Mouse (Mus musculus) intestine, embryonic 14.5 days (tissue): ENCODE data around the gene Hip1r. TPM values are rescaled to one million over a fixed set of nuclear protein-coding genes. Genes with fewer than 3 reads are reported as not detected.

Source experiments
- ATAC-seq: fragments of 200-750 bp; cut with Nextera tagmentation; replicated peaks from 2 replicates; pipeline ENCODE4 v1.8.0; 2017; ENCODE audit warnings: low read depth, moderate number of reproducible peaks, moderate TSS enrichment, moderate library complexity; ENCODE audit not compliant: low FRiP score, low TSS enrichment
- DNase-seq: peaks from one replicate; pipeline ENCODE4 v3.0.0-alpha.2; 2018; ENCODE audit warnings: low spot score
- H3K27ac ChIP-seq: fragments of 300-500 bp; sonication (generic); 2 replicates; pipeline ENCODE4 v1.5.1; 2014; ENCODE audit warnings: low read depth, mild to moderate bottlenecking, control low read depth
- H3K27me3 ChIP-seq: fragments of 300-500 bp; sonication (generic); replicated peaks from 2 replicates; pipeline ENCODE4 v1.6.1; 2014; ENCODE audit warnings: low read length, control low read depth; ENCODE audit not compliant: control insufficient read depth, insufficient read depth
- H3K36me3 ChIP-seq: fragments of 300-500 bp; sonication (generic); 2 replicates; pipeline ENCODE4 v1.6.1; 2014; ENCODE audit warnings: low read length, control low read depth; ENCODE audit not compliant: control insufficient read depth, insufficient read depth
- H3K4me1 ChIP-seq: fragments of 300-500 bp; sonication (generic); replicated peaks from 2 replicates; pipeline ENCODE4 v1.6.1; 2014; ENCODE audit warnings: low read length, control low read depth, mixed read lengths; ENCODE audit not compliant: control insufficient read depth, insufficient read depth
- H3K4me2 ChIP-seq: fragments of 300-500 bp; sonication (generic); 2 replicates; pipeline ENCODE4 v1.6.1; 2014; ENCODE audit warnings: low read length
- H3K4me3 ChIP-seq: fragments of 300-500 bp; sonication (generic); 2 replicates; pipeline ENCODE4 v1.5.1; 2014; ENCODE audit warnings: low read depth, low read length, control low read depth, mixed read lengths
- H3K9ac ChIP-seq: fragments of 300-500 bp; sonication (generic); 2 replicates; pipeline ENCODE4 v1.6.1; 2014; ENCODE audit warnings: mild to moderate bottlenecking, low read length
- H3K9me3 ChIP-seq: fragments of 300-500 bp; sonication (generic); 2 replicates; pipeline ENCODE4 v1.6.1; 2016; ENCODE audit warnings: low read length, control low read depth; ENCODE audit not compliant: control insufficient read depth
- WGBS: fragments of 180-500 bp; shearing (Covaris S2); extraction: QIAGEN DNeasy Blood & Tissue Kit; methylation state at CpG from one replicate; pipeline ENCODE4 v1.1.7; 2014; 5-methylcytosine and 5-hydroxymethylcytosine counted together
- polyA plus RNA-seq: library from polyadenylated mRNA; unstranded; fragments of >200 nt; fragmentation: Nextera tagmentation; extraction: Ambion mirVana; gene quantifications from 2 replicates; pipeline ENCODE4 v1.2.1, GENCODE M21; 2014

Hip1r gene
- polyA plus RNA-seq = 14.7 and 17.5 TPM in 2 replicates

- peak within 1 kb of the TSS; percentile 61 for H3K9ac ChIP-seq
- WGBS = 1% methylated on average over 85 of the region's 106 CpGs
- no peaks in the 10 kb centered on the region for H3K36me3 ChIP-seq
- H3K4me3 ChIP-seq = peak within 1 kb of the TSS; percentile 65
- peak; percentile 80 for DNase-seq
- ATAC-seq = peak; percentile 68
- H3K27ac ChIP-seq = peak within 1 kb of the TSS; percentile 66; the same call in 1 of the 2 replicates
- H3K4me2 ChIP-seq = peak within 1 kb of the TSS; percentile 82
- no peaks in the 10 kb centered on the region for H3K9me3 ChIP-seq
- H3K4me1 ChIP-seq = no peaks in the 10 kb centered on the region; the same call in 1 of the 2 replicates
- peaks cover 19% of the 10 kb centered on the region for H3K27me3 ChIP-seq
Observed at GRCm38 (mm10) chr5:123973299-123974178, at the start of gene Hip1r. Gene Hip1r (plus strand): TSS chr5:123973628.

GRCm38 (mm10) chr5:123927118-123927517 lies 46.3 kb upstream of the Hip1r start, which contains the start of gene Gm43518:
Gene Gm43518 (plus strand): TSS chr5:123927418.
- H3K36me3 ChIP-seq = peaks cover 69% of the 10 kb centered on the region
- H3K4me1 ChIP-seq = peaks cover 4% of the 10 kb centered on the region; the same call in 1 of the 2 replicates
- no peak for DNase-seq
- no peak for ATAC-seq
- H3K27me3 ChIP-seq = no peaks in the 10 kb centered on the region
- H3K9me3 ChIP-seq = no peaks in the 10 kb centered on the region
- no peak within 1 kb of the TSS for H3K27ac ChIP-seq
- WGBS = 93% methylated on average over 9 of the region's 9 CpGs
- no peak within 1 kb of the TSS for H3K9ac ChIP-seq
- H3K4me3 ChIP-seq = no peak within 1 kb of the TSS
- no peak within 1 kb of the TSS for H3K4me2 ChIP-seq

GRCm38 (mm10) chr5:123930508-123930989 lies 42.9 kb upstream of the Hip1r start, which contains the start of gene Ccdc62:
Gene Ccdc62 (plus strand): TSS chr5:123930679.
- ATAC-seq = peak; percentile 96
- under 1% methylated on average over 56 of the region's 56 CpGs for whole genome bisulfite sequencing
- Histone ChIP-seq H3K9ac (peak within 1 kb of the TSS; percentile 96), H3K4me3 (peak within 1 kb of the TSS; percentile 87), H3K27me3 (no peaks in the 10 kb centered on the region), H3K4me1 (peaks cover 4% of the 10 kb centered on the region; the same call in 1 of the 2 replicates), H3K9me3 (no peaks in the 10 kb centered on the region), H3K4me2 (peak within 1 kb of the TSS; percentile 85), H3K36me3 (peaks cover 35% of the 10 kb centered on the region), H3K27ac (peak within 1 kb of the TSS; percentile 81)
- DNase-seq = peak; percentile 94

GRCm38 (mm10) chr5:123931131-123931530 lies 42.3 kb upstream of the Hip1r start:
- H3K27me3 ChIP-seq = no peaks in the 10 kb centered on the region
- no peak for ATAC-seq

GRCm38 (mm10) chr5:123932927-123933326 lies 40.5 kb upstream of the Hip1r start:
- Histone ChIP-seq H3K27ac (no peak overlapping the region), H3K9ac (no peak overlapping the region), H3K4me3 (no peak overlapping the region), H3K36me3 (peaks cover 11% of the 10 kb centered on the region), H3K9me3 (no peaks in the 10 kb centered on the region), H3K4me2 (no peak overlapping the region), H3K4me1 (peaks cover 4% of the 10 kb centered on the region; the same call in 1 of the 2 replicates), H3K27me3 (no peaks in the 10 kb centered on the region)
- ATAC-seq = no peak
- no peak for DNase-seq

More at GRCm38 (mm10) chr5:123931131-123931530, 42.3 kb upstream of the Hip1r start:
- 52% methylated on average over 13 of the region's 13 CpGs for WGBS
- Histone ChIP-seq H3K36me3 (peaks cover 29% of the 10 kb centered on the region), H3K4me3 (peak overlapping the region; percentile 87), H3K9me3 (no peaks in the 10 kb centered on the region), H3K4me1 (peaks cover 4% of the 10 kb centered on the region; the same call in 1 of the 2 replicates), H3K27ac (peak overlapping the region; percentile 81; the same call in 1 of the 2 replicates), H3K9ac (peak overlapping the region; percentile 96), H3K4me2 (peak overlapping the region; percentile 85)
- DNase-seq = no peak

GRCm38 (mm10) chr5:123933556-123933955 lies 39.9 kb upstream of the Hip1r start:
- Histone ChIP-seq H3K27me3 (no peaks in the 10 kb centered on the region), H3K27ac (no peak overlapping the region), H3K9ac (no peak overlapping the region), H3K4me3 (no peak overlapping the region), H3K9me3 (no peaks in the 10 kb centered on the region), H3K4me2 (no peak overlapping the region), H3K4me1 (peaks cover 4% of the 10 kb centered on the region; the same call in 1 of the 2 replicates), H3K36me3 (peaks cover 5% of the 10 kb centered on the region)
- ATAC-seq (no peak), DNase-seq (no peak)
- 87% methylated on average over 12 of the region's 12 CpGs for WGBS

- 38% methylated on average over 18 of the region's 18 CpGs for WGBS
- Histone ChIP-seq H3K4me3 (no peak overlapping the region), H3K9me3 (no peaks in the 10 kb centered on the region), H3K9ac (no peak overlapping the region), H3K27me3 (no peaks in the 10 kb centered on the region), H3K27ac (no peak overlapping the region), H3K36me3 (peaks cover under 1% of the 10 kb centered on the region; the same call in 1 of the 2 replicates), H3K4me1 (peaks cover 4% of the 10 kb centered on the region; the same call in 1 of the 2 replicates), H3K4me2 (no peak overlapping the region)
- ATAC-seq (no peak), DNase-seq (no peak)
Observed at GRCm38 (mm10) chr5:123933957-123934591, 39.4 kb upstream of the Hip1r start.

- Histone ChIP-seq H3K27me3 (no peaks in the 10 kb centered on the region), H3K9ac (no peak overlapping the region), H3K9me3 (no peaks in the 10 kb centered on the region), H3K4me3 (no peak overlapping the region), H3K4me1 (peaks cover 4% of the 10 kb centered on the region; the same call in 1 of the 2 replicates), H3K4me2 (no peak overlapping the region), H3K36me3 (no peaks in the 10 kb centered on the region), H3K27ac (no peak overlapping the region)
- ATAC-seq (no peak), DNase-seq (no peak)
- WGBS = 89% methylated on average over 5 of the region's 5 CpGs
Observed at GRCm38 (mm10) chr5:123935931-123936330, 37.5 kb upstream of the Hip1r start.
